Mouse (Mus musculus) testis, adult 2 months (tissue): ENCODE measurements around the gene Hc.

ENCODE experiments used
- CTCF ChIP-seq: fragments of 200-500 bp; IDR thresholded peaks from 2 replicates; pipeline ENCODE4 v1.5.1; 2012; ENCODE audit warnings: low read depth, mild to moderate bottlenecking, inconsistent platforms, low read length, moderate library complexity; ENCODE audit not compliant: control insufficient read depth, insufficient read depth, insufficient replicate concordance
- POLR2A ChIP-seq: fragments of 200-500 bp; IDR thresholded peaks from 2 replicates; pipeline ENCODE4 v1.6.1; 2012; ENCODE audit warnings: low read depth, mild to moderate bottlenecking, inconsistent platforms, low read length, moderate library complexity; ENCODE audit not compliant: control insufficient read depth

GRCm38 (mm10) chr2:34958036-34958435 is 103.2 kb downstream of the Hc start:
- no peak for TF ChIP-seq CTCF
- no peak for TF ChIP-seq POLR2A
